Mouse (Mus musculus) adrenal gland, postnatal 25 days (tissue): ENCODE measurements around the gene Grm7. TPM values are rescaled to one million over a fixed set of nuclear protein-coding genes. Genes with fewer than 3 reads are reported as not detected.

Experiments used
- DNase-seq: peaks from one replicate; pipeline ENCODE4 v3.0.0; 2021; ENCODE audit warnings: mixed read lengths
- total RNA-seq: library from RNA; stranded (reverse); gene quantifications from 2 replicates; pipeline ENCODE4 v1.2.3, GENCODE M21; 2021

Grm7 gene
- total RNA-seq, 1 experiment from 2014 or later: 1.1 TPM

DNA sequence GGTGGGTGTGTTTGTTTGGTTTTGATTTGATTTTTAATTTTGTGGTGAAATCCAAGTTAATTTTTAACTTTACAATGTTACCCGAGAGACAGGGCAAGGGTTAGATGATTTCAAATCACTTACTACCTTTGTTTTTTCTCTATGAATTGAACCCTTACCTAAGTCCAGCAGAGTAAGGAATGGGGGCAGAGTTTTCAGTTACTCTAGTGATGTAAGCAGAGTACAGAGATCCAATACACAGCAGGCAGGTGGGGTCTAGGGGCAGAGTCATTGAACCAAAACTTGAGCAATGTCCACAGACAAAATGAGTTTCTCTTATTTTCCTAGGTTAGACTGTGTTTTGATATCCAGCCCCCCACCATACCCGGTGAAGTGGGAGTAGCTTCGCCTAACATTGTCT lies 723.2 kb downstream of the Grm7 start:
- no peak for DNase-seq

DNA sequence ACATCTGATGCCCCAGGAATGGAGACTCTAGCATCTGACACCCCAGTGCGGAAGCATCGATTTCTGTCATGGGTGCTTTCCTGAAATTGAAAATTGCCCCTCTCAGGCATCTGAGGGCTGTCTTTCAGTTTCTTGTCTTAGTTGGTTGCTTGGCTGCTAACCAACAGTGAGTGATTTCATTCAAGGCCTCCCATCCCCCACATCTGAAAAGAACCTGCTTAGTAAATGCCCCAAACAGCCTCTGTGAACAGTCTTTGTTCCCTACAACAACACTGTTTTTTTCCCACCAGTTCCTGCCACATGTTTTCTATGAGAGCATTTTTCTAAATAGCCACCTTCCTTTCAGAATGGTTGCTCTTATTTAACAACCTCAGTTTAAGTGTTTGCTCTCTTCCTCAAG lies 723.6 kb downstream of the Grm7 start:
- DNase-seq: no peak

DNA sequence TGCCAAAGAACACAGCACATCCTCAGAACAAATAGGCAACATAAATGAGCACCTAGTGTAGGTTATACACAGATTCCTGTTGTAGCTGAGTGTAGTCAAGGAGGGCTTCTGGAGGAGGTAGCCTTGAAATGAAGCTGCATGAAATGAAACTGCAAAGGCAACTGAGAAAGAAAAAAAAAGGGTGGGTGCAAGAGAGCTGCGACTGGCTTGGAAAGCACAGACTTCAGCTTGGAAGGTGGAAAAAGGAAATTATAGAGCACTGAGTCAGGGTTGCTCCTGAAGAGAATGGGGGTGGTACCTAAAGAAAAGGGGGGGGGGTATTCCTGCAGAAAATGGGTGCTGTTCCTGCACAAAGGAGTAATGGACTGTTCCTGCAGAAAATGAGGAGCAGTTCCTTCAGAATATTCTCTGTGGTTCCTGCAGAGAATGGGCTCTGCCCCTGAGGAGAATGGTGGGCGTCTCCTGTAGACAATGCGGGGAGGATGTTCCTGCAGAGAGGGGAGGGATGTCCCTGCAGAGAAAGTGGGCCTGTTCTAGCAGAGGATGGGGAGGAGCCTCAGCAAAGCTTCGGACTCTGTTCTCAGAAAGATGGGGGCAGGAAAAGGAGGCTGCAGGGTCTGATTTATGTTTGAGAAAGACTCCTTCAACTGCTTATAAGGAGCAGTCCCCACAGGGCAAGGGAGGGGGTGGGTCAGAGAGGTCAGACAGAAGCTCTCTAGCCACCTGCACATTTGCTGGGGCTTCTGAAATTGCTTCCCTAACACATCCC lies 726.4 kb downstream of the Grm7 start:
- DNase-seq: no peak

GRCm38 (mm10) chr6:111372626-111373380 lies 727.4 kb downstream of the Grm7 start:
- DNase-seq: no peak

- no peak for DNase-seq
These were observed 735.3 kb downstream of the Grm7 start for GRCm38 (mm10) chr6:111380710-111381109.

DNA sequence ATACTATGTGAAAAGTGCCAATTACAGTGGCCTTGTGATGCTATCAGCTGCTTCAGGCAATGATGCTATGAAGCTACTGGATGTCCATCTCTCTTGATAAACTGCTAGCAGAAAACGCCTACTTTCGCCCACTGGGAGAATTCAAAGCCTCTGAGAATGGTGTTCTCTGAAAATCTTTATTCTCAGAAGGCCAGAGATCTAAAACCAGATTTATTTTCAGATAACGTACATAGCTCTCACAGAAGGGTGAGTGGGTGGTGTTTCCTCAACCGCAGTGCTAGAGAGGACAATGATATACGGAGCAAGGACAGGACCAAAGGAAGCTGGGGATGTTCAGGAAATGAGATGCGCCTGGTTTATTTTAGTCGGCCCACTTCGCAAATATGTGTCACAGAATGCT lies 763.4 kb downstream of the Grm7 start:
- DNase-seq: no peak

- DNase-seq: no peak
These were observed 779.4 kb downstream of the Grm7 start for GRCm38 (mm10) chr6:111424737-111425136.

DNA sequence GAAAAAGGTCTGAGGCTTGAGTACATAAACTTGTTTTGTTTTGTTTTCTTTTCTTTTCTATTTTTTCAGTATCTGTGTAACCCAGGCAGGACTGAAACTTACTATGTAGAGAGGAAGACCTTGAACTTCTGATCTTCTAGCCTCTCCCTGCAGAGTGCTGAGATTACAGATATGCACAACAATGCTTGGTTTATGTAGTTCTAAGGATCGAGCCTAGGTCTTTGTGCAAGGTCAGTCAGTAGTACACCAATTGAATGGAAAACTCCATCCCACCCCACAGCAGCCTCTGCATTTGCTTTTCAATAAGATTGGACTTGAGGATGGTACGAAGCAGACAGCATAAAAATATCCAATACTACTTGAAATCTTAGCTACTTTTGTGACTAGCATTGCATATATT lies 800.8 kb downstream of the Grm7 start:
- no peak for DNase-seq

DNA sequence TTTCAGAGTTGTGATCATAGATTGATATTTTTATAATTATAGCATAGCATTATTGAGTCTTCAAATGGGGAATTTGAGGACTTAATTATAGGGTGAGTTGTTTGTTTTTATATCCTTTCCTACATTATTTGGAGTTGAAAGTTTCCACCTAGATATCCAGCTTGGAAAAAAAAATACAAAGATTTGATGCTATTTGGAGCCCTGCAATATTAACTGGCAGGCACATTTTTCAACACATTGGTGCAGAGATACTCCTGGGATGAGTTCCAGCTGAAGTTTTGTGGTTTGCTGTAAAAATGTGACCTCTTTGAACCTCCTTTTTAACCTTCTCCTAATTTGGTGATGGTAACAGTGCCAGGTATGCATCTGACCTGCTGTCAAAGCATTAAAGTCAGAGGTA lies 802.5 kb downstream of the Grm7 start:
- DNase-seq: no peak

DNA sequence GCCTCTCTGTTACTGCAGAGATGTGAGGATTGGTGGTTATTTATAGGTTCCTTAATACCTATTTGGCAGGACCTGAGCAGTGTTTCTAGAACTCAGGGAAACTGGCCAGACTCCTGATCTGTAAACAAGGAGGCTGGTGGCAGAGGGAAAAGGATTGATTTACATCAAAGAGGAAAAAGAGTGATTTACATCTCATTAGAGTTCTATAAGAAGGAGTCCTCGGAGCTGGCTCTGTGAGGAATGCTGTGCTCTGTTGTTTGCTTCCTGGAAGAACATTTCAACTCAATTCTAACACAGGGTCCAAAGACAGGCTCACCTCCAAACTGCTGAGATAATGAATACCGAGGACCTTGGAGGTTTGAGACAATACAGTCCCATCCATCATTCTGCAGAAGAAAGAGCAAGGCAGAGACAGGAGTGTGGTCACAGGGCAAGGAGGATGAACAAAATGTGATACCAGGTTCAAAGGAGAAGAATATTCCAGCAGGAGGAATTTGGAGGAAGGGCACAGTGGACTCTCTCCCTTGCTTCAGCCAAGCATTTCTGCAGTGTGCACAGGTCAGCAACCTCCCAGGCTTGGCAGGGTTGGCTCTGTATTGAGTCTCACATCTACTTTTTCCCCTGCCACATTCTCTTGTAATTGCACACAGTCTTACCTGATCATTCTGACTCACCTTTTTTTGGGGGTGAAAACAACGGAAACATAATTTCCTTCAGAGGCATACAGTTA lies 803.8 kb downstream of the Grm7 start:
- no peak for DNase-seq

DNA sequence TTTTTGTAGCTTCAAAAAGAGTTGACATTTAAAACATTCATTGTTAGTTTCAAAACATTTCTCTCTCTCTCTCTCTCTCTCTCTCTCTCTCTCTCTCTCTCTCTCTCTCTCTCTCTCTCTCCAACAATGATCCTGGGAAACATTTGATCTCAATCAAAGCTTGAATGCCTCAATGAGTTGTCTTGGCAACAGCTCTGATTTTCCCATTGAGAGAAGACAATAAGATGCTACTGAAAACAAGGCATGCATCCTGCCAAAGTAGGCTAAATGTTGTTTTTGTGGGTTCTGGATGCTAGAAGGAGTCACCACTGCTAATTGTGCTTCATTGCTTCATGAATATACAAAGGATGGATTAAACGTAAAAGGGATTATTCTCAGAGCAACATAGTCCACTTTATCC lies 836.5 kb downstream of the Grm7 start:
- DNase-seq: no peak

GRCm38 (mm10) chr6:111486081-111486480 lies 840.7 kb downstream of the Grm7 start:
- no peak for DNase-seq

GRCm38 (mm10) chr6:111487556-111487955 lies 842.2 kb downstream of the Grm7 start:
- DNase-seq: no peak

DNA sequence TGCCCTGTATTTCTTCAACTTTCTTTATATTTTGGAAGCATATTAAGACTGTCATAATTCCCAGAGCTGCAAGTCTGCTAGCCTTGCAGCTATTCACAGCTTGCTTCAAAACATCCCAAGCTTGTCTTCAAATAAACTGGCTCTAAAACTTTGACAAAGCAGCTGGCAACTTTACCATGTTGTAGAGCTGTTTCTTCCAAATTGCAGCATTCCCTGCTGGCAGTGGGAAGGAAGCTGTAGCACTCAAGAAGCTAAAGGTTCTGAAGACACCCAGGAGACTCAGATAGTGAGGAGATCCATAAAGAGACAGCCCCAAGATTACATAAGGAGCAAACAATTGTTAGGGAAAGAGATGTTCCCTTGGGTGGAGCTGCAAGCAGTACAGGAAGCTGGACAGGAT lies 846.8 kb downstream of the Grm7 start:
- no peak for DNase-seq

GRCm38 (mm10) chr6:111499542-111499941 lies 854.2 kb downstream of the Grm7 start:
- no peak for DNase-seq

- no peak for DNase-seq
These were observed 865.5 kb downstream of the Grm7 start for GRCm38 (mm10) chr6:111510768-111511459.

- DNase-seq: no peak
These were observed 867.0 kb downstream of the Grm7 start for GRCm38 (mm10) chr6:111512359-111512758.

DNA sequence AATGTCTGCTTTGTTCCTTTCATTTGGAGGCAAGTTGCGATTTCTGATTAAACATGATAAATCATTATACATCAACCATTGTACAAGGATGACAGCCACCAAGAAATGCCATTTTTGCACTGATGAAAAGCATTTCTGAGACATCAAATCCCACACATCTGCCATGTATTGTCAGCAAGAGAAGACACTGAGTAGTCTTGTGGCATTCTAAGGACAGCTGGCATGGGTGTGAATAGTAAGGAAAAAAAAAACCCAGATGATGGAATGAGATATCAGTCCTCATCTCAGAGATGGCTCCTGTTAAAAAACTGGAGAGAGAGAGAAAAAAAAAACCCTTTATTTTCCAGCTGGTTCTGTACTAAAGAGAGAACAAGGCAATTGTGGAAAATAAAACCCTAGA lies 875.8 kb downstream of the Grm7 start:
- no peak for DNase-seq

DNA sequence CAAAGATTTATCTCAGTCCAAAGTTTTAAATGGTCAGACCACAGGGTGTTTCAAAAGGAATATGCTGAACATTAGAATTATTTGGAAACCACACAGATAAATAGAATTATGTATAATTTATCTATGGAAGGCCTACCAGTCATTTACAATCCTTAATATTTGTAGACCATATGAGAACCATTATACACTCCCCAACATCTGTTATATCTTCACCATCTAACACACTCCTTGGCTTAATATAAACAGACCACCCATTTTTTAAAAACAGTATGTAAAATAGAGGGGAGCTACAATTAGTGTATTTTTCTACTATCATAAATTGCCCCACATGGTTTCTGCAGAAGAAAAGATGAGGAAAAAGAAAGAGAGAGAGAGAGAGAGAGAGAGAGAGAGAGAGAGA lies 876.7 kb downstream of the Grm7 start:
- no peak for DNase-seq

GRCm38 (mm10) chr6:111529985-111530384 lies 884.6 kb downstream of the Grm7 start:
- DNase-seq: no peak

GRCm38 (mm10) chr6:111558588-111558987 lies 913.2 kb downstream of the Grm7 start:
- no peak for DNase-seq

- DNase-seq: no peak
These were observed 914.1 kb downstream of the Grm7 start for GRCm38 (mm10) chr6:111559459-111559858.

DNA sequence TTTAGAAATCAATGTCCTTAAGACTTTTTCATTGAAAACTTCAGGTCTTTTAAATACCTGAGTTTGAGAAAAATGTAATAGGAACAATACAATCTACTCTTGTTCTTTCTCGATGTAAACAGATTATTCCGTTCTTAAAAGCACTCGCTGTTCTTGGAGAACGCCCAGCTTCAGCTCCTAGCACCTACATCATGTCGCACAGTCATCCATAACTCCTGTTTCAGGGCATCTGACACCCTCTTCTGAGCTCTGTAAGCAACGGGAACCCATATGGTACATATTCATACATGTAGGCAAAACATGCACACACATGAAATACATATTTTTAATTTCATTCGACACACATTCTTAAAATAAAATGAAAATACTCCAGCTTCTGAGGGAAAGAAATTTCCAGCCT lies 916.0 kb downstream of the Grm7 start:
- no peak for DNase-seq
